Mouse (Mus musculus) mesoderm, embryonic 11.5 days (tissue): ENCODE results near the gene Myh8.

Experiments used
- DNase-seq: peaks from one replicate; pipeline ENCODE4 v3.0.0-alpha.2; 2012; ENCODE audit warnings: low read depth, low spot score

The Myh8 gene

DNA sequence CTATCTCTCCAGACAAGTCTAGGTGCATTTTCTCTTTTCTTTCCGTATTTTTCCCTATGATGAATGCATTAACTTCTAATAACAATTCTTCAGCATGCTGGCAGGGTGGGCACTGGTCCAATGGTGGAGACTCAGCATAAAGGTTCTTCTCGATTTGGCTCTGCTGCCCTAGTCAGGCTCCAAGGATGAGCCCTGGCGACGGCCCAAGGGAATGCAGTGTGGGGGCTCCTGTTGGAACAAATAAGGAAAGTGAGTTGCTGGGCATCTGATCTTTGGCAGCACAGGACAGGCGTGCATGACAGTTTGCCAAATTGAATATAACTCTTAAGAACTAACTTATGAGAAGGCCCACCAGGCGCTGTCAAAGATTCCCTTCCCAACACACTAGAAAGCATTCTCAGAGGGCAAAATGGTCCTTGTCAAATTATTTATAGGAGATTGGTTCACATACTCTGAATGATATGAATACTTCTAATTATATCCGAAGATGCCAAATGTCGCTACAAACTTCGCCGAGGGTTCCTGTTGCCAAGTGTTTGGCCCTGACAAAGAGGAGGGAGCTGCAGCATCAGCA is at the start of gene Myh8:
Gene Myh8, plus strand, starts transcription at position 524 of the 574 bp plus-strand sequence.
- no peak for DNase-seq

DNA sequence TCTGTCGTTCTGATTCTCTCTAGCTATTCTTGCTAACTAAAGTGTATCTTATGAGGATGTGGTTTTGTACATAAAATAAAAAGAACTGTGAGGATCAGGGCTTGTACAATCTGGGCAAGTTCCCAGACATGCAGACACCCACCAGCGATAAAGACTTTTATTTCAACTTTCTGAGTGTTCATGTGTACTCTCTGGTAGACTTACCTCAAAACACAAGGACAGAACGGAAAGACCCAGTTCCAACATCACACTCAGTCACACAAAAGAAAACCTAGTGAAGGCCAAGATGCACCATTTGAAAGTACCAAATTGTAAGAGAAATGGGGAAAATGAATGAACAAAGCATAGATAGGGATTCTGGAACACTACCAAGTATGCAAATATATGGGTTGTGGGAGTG is 48.2 kb upstream of the Myh8 start:
- DNase-seq, result no peak

DNA sequence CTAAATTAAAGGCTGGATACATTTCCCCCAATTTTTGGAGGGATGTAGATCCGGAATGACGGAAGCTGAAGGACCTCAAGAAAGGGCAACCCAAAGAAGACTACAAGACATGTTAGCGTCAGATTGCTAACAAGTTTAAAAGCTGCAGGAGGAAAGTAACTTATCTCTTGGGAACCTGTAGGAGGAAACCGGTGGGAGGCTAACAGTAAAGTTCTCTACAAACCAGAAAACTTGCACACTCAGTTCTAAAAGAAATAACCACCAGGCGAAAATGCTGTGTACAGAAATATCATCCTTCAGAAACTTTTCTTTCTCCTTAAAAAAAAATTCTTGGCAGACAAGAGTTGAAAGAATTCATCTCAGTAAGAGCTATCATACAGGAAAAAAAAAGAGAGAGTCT is 47.8 kb upstream of the Myh8 start:
- DNase-seq, result no peak

DNA sequence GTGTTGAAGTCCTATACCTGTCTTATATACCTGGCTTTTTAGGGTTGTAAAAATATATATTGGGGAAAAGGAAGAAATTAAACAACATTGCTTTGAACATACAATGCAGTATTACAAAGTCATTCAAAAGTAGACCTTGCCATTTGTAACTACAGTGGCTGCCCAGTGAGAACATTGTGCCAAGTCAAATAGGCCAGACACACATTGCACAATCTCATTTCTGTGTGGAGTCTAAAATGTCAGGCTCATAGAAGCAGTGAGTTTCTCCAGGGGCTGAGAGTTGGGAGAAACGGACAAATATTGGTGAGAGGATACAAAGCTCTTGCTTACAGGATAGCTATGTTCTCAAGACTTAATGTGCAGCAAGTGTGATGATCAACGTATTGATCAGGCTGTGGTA is 47.0 kb upstream of the Myh8 start:
- DNase-seq, result no peak

DNA sequence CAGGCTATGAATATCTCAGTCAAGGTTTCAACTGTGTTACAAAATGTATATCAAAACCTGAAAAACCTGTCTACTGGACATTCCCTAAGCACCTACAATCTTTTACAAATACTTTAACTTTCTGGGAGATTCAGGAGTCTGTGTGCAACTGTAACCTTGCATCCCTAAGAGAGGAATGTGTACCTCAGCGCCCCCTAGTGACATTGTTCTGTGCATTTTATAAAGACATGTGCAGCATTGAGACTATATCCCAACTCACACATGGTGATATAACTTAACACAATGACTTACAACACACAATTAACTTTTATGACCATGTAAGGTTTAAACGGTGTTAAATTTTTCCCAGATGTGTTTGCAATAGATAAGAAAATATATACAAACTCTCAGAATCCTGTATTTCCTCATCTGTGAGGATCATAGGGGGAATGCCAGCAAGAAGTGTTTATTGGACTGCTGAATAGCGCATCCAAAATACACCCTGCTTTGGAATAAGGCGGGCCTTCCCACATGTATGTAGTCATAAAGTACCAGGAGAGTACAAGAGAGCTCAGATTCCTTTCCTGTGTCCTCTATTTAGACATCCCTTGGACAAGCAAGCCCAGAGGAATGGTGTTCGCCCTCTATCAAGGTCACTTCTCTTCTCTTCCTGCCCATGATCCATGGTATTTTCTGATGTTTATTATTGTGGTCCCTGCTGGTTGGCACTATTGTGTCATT is 41.1 kb upstream of the Myh8 start:
- peak; percentile 57 for DNase-seq

DNA sequence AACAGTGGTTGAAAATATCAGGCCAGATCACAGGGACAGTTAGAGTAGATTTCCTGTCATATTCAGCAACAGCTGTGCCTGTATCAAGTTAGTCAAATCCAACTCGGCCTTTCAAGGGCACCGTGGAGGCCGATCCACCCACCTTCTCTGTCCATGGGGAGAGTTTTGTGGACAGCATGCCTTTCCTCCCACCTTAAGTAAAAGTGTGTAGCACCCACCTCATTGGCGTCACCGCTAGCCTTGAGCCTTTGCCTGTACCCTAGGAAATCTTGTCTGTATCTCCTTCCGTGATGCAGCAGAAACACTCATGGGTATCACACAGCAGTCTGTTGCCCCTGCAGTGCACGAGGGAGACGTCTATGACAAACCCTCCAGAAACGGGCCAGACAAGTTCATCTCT is 40.1 kb upstream of the Myh8 start:
- DNase-seq, result no peak

DNA sequence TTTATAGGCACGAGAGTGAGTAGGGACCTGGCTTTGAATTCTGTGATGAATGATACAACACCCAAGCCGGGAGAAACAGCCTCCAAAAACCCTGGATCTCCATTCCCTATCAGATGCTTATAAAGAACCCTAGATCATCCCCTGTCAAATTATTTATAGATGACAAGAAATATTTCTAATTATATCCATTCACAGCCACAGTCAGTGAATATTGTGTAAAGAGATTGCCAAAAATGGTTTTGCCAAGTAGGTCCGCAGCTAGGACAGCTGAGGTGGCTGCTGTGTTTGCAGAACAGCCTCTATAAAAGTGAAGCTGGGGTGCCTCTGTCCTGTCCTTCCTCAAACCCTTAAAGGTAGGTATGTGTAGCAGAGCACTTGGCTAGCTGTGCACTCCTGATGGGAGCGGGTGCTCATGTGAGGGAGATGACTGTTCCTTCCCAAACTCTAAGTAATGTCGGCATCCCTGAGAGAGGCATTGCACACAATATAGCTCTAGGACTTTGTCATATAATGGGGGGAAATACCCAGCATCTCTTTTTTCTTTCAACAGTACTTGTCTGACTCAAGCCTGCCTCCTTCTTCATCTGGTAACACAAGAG is 39.3 kb upstream of the Myh8 start, which contains the start of gene Myh4:
Gene Myh4, plus strand, starts transcription at position 549 of the 599 bp plus-strand sequence.
- DNase-seq, result no peak

DNA sequence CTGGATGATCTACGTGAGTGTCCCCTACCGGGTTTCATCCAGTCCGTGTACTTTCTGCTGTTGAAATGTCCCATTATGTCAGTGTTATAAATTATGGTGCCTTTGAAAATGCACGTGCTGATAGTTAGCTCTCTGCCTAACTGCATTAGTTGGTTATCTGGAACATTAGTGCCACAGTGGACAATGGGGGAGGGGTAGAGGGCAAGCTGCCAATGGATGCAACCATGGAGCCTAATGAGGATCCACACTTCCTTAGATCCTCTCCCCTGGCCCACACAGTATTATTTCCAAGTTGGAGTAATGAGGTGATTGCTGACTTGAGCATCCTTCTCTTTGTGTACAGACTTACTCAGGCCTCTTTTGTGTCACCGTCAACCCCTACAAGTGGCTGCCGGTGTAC is 35.9 kb upstream of the Myh8 start:
- DNase-seq, result no peak

DNA sequence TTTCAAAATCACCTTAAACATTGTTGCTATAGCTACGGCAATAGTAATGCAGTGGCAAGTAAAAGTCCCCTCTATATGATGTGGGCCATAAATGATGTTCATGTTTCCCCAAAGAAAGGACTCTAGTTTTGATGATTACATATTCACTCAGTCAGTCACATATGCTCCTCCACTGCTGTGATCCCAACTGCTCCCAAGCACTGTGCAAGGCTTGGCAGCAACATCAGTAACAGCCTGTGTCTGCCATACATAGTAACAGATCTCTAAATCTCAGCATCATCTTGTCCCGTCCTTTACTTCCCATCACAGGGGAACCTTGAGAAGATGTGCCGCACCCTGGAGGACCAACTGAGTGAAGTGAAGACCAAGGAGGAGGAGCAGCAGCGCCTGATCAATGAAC is 23.2 kb upstream of the Myh8 start:
- no peak for DNase-seq

DNA sequence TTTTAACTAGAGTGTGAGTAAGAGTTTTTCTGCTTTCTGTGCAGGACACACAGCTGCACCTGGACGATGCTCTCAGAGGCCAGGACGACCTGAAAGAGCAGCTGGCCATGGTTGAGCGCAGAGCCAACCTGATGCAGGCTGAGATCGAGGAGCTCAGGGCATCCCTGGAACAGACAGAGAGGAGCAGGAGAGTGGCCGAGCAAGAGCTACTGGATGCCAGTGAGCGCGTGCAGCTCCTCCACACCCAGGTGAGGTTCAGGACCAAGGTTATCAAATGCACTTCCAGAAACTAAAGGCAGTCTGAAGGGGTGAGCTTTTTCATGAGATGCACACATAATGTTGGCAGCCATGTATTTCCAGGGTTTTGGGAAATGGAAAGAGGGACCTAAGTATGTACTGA is 19.9 kb upstream of the Myh8 start:
- no peak for DNase-seq

DNA sequence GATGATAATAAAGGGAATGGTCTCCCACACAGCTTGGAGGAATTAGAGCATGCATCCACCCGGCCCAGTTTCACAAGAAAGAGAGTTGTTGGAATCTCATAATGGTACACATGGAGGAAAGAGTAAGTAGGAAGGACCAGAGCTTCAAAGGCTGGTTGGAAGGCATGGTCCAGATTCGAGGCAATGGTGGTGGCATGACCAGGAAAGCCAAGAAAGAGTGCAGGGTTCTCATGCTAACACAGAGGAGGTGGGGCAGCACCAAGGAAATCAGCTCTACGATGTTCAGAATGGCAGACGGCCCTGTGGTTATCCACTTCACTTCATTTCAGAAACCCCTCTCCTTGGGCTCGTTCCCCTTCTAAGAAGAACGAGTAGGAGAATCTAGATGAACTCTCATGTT is 16.0 kb upstream of the Myh8 start:
- DNase-seq, result no peak

DNA sequence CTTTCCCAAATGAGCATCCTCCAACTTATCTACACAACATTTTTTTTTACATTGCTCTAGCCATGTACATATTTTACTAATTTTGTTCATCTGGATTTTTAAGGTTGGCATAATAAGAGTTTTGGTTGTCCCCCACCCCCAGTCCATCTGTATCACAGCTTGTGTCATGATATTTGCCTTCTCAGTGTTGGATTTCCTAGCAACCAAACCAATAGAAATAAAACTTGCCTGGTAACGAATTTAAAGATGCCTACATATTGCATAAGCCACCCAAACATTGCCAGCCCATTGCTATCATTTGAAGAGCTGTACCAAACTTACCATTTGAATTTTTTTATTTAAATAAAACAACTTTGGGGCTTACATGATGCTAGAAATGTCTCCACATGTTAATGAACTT is 16.5 kb downstream of the Myh8 start:
- DNase-seq, result no peak

DNA sequence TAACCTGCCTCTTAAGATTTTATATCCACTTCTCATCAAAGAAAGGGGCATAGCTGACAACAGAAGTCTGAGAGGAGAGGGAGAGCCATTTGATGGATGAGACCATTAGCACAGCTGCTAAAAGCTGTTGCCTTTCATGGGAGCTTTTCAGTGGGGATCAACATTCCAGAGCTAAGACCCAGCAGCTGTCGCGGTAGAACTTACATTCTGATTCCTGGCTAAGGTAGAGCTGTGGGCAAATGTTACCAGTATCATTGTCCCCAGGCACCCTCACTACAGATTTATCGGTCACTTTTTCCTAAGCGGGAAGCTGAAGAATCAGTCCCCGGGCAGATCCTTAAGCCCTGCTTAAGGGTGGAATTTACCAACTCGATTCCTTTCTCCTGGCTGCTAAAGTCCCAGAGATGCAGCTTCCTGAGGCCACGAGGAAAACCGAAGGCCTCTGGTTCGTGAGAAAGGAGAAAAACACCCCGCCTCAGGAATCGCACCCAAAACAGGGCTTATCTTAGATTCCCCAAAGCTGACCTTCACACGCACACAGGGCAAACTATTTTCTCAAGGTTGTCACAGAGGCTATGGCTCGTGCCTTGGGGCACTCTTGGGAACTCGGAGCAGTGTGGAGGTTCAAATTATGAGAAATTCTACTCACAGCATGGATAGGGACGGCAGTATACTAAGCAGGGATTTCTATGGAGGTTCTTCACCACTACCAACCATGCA is 37.0 kb downstream of the Myh8 start:
- DNase-seq, result peak; percentile 58

DNA sequence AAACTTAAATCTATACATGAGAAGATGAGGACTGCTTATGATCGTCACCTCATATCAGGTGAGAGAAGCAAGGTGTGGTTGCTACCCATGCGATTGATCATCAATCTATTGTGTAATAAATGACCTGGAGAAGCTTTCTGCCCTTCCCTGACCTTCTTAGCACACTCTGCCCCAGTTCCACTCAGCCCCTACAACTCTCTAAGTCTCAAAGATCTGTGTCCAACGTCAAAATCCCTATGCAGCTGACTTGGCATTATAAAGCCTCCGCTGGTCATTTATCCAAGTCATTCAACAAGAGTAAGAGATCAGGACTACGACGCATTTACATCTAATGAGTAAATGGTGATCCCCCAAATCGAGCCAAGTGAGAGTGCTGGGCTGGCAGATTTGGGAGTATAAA is 44.4 kb downstream of the Myh8 start, which contains the start of gene Myh13:
Gene Myh13, plus strand, starts transcription at position 301 of the 400 bp plus-strand sequence.
- no peak for DNase-seq

DNA sequence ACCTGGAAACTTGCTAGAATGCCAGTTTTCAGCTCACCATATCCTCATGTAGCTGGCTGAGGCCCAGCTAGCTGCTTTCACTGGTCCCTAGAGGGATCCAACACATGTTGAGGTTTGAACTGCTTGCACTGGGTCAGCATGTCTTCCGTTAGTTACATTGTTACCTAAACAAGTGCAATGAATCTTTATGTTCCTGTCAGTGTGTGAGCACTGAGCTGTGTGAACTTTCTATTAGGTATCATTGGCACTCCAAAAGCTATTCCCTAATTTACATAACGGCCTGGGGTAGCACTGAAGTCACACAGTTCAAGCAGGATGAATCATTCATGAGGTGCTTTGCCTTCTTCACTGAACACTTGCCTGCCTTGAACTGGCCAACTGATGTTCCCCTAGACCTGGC is 49.6 kb downstream of the Myh8 start:
- DNase-seq, result peak; percentile 18

DNA sequence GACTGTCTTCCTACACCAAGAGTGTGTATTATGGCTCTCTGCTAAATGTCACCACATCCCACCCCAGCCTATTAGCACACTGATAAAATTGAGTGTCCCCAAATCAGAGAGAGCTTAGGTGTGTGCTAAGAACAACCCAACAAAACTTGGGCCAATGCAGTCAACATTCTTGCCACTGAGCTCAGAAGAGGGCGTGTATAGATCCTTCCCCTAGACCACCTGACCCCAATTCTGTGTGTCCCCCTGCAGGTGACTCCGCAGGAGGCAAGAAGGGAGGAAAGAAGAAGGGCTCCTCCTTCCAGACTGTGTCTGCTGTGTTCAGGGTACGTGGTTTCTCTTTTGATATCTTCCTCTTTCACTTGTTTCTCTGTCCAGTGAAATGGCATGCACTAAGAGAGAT is 67.6 kb downstream of the Myh8 start:
- no peak for DNase-seq

DNA sequence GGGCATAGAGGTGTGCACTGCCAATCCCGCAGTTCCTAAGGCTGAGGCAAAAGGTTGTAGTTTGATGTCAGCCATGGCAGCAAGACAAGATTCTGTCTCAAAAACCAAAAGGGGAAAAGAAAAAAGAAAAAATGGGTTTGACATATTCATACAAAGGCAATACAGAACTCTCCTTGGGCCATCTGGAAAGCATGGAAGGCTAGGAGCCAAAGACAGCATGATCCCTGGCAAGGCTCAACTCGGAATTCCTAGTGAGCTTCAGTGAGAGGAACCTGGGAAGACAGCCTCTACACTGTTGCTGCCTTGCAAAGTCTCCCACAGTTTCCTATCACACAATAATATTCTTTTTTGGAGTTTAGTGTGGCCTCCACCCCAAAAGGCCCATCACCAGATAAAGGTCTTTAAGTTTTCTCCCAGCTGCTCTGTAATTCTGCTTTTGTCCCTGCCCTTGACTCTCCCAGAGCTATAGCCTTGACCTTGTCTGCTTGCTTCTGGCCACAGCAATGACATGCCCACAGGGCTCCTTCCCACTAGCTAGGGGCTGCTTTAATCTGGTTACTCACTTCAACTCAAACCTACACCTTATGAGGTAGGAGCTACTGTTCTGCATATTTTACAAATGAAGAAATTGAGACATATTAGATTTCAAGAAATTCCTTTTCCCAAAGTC is 68.4 kb downstream of the Myh8 start:
- no peak for DNase-seq

DNA sequence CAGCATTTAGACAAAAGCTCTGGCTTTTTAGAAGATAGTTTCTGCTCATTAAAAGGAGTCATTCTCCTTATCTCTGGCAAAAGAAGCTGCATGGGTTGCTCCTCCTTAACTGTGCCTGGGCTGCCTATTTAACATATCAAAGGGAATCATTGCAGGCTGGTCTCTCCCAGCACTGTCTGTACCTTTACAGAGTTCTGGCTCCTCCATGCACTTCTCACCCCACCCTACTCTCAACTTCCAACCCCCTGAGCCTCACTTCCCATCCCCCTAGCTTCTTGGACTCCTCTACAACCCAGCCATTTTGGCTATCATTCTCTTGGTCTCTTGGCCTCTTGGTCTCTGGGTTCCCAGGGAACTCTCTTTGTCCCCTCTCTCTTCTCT is 68.9 kb downstream of the Myh8 start:
- no peak for DNase-seq

DNA sequence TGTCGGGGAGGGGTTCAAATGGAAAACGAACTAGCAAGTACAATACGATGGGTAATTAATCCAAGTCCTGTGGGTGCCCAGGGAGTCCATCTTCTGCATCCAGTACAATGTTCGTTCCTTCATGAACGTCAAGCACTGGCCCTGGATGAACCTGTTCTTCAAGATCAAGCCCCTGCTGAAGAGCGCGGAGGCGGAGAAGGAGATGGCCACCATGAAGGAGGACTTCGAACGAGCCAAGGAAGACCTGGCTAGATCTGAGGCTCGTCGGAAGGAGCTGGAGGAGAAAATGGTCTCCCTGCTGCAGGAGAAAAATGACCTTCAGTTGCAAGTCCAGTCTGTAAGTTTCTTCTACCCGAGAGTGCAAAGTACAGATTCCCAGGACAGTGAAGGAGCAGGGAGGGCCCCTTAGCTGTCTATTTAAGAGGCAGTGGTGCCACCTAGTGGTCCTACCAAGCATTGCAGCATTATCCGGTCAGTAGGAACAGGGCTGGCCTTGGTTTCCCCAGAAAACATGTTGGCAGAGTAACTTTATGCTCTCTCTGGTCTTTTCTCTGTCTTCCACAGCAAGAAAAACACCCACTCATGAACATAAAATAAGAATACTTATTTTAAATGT is 73.3 kb downstream of the Myh8 start:
- peak; percentile 85 for DNase-seq

DNA sequence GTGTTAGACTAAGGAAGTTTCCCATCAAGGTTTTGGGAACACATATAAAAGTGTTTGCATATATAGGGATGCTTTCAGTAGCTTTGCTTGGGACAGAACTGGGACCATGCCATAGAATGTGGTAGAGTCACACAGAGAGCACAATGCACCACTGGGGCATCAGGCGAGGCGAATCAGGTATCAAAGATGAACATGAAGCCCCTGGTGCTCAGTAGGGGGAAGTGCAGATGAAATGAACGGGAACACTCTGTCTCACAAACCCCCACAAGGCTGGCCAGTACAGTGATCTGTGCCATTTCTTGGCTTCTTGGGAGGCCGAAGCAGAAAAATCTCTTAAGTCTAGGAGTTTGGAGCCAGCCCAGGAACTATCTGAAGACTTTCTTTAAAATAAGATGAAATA is 76.1 kb downstream of the Myh8 start:
- DNase-seq, result peak; percentile 12

DNA sequence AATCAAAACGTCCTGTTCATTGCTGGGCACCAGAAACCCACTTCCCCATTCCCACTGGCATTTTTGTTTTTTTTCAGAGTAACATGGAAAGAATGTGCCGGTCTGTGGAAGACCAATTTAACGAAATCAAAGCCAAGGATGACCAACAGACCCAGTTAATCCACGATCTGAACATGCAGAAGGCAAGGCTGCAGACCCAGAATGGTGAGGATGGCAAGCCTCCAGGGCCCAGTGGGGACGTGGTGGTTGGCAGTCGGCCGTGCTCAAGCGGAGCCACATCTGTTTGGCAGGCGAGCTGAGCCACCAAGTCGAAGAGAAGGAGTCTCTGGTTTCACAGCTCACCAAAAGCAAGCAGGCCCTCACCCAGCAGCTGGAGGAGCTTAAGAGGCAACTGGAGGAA is 81.1 kb downstream of the Myh8 start:
- no peak for DNase-seq
